Mouse (Mus musculus) bone marrow macrophage, adult 2 months (primary cell): ENCODE measurements around the gene Tmem8b. TPM values are rescaled to one million over a fixed set of nuclear protein-coding genes. Genes with fewer than 3 reads are reported as not detected.

Experiments
- H3K27ac ChIP-seq: 2 replicates; pipeline ENCODE4 v1.5.1; 2012; ENCODE audit warnings: low read depth, low read length; ENCODE audit not compliant: insufficient read depth
- H3K4me1 ChIP-seq: 2 replicates; pipeline ENCODE4 v1.6.1; 2012; ENCODE audit warnings: low read length; ENCODE audit not compliant: control insufficient read depth, insufficient read depth
- H3K4me3 ChIP-seq: 2 replicates; pipeline ENCODE4 v1.5.1; 2012; ENCODE audit warnings: mild to moderate bottlenecking, low read length, moderate library complexity; ENCODE audit not compliant: insufficient read depth
- CTCF ChIP-seq: IDR thresholded peaks from 2 replicates; pipeline ENCODE4 v1.5.1; 2012; ENCODE audit warnings: low read depth, mild to moderate bottlenecking, low read length, moderate library complexity
- POLR2A ChIP-seq: IDR thresholded peaks from 2 replicates; pipeline ENCODE4 v1.6.1; 2012; ENCODE audit warnings: mild to moderate bottlenecking, low read depth, low read length, borderline replicate concordance
- polyA plus RNA-seq: library from polyadenylated mRNA; stranded (reverse); fragments of >200 nt; gene quantifications from 2 replicates; pipeline ENCODE4 v1.2.4, GENCODE M21; 2012; ENCODE audit not compliant: missing spikeins, insufficient read depth, insufficient read length

Tmem8b gene
- polyA plus RNA-seq, 1 experiment = 2.4 TPM

GRCm38 (mm10) chr4:43711821-43712220 is 43.0 kb downstream of the Tmem8b start:
- Histone ChIP-seq H3K4me3 (no peak overlapping the region), H3K27ac (no peak overlapping the region), H3K4me1 (no peaks in the 10 kb centered on the region)
- TF ChIP-seq CTCF = peak; percentile 84
- TF ChIP-seq POLR2A = no peak

GRCm38 (mm10) chr4:43713652-43714219 is 45.0 kb downstream of the Tmem8b start:
- no peak overlapping the region for H3K4me3 ChIP-seq
- no peaks in the 10 kb centered on the region for H3K4me1 ChIP-seq
- TF ChIP-seq POLR2A (no peak), CTCF (no peak)
- H3K27ac ChIP-seq = no peak overlapping the region

GRCm38 (mm10) chr4:43720491-43721228 is 51.9 kb downstream of the Tmem8b start:
- Histone ChIP-seq H3K4me3 (no peak overlapping the region), H3K27ac (no peak overlapping the region), H3K4me1 (no peaks in the 10 kb centered on the region)
- TF ChIP-seq CTCF (no peak), POLR2A (no peak)

GRCm38 (mm10) chr4:43722191-43722590 is 53.4 kb downstream of the Tmem8b start:
- H3K27ac ChIP-seq = no peak overlapping the region
- H3K4me1 ChIP-seq = no peaks in the 10 kb centered on the region
- no peak overlapping the region for H3K4me3 ChIP-seq
- TF ChIP-seq POLR2A (no peak), CTCF (no peak)

- no peak for TF ChIP-seq POLR2A
- TF ChIP-seq CTCF = no peak
- Histone ChIP-seq H3K4me3 (no peak overlapping the region), H3K4me1 (no peaks in the 10 kb centered on the region), H3K27ac (no peak overlapping the region)
Observed at GRCm38 (mm10) chr4:43724764-43725163, 56.0 kb downstream of the Tmem8b start.

DNA sequence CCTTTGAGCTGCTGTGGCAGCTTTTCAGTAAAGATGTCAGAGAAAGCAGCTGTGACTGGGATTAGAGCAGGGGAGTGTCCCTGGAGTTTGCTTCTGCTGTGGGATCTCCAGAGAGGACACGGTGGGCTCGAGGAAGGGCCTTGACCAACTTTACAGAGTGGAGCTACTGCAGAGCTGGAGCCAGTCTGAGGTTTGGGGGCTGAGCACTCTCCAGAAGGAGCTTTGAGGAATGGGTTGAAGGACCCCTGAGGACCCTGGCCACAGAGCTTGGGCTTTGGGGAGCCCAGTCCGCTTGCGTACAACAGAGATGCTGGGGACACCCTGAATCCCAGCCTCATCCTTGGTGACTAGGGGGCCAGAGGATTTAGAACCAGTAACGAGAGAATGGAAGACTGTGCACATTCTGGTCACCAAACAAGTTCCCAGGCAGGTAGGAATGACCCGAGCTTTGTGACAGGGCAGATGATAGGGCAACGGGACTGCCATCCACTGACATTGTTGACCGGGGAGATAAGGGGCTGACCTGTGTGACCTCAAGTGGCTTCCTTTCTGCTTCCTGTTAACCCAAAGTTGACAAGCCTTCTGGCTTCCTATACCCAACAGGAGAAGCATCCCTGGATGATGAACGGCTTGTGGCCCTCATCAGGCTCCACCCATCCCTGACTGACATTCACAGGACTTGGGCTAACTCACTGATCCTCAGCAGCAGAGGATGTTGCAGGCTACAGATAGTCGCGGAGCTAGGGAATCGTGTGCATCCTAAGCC is 57.6 kb downstream of the Tmem8b start:
- H3K4me3 ChIP-seq = no peak overlapping the region
- H3K4me1 ChIP-seq = no peaks in the 10 kb centered on the region
- no peak for TF ChIP-seq CTCF
- no peak for TF ChIP-seq POLR2A
- H3K27ac ChIP-seq = no peak overlapping the region

DNA sequence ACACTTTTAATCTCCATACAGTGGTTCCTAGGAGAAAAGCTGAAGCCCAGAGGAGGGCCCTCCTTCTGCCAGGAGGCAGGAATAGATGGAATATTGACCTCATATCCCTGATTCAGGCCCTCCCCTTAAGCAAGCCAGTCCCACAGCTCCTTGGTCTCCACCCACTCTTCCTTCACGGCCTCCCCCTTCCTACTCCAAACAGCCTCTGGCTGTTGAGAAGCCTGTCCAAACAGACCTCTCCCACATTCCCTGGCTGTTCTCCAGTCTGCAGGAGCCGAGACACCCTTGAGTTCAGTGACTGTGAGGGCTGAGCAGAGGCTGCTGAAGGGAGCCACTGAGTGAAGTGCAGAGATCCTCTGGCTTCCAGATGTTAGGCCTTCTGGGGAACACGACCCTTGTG is 58.2 kb downstream of the Tmem8b start, which contains the start of gene Hrct1:
Gene Hrct1, plus strand, starts transcription at position 194 of the 400 bp plus-strand sequence.
- TF ChIP-seq POLR2A (no peak), CTCF (no peak)
- no peak within 1 kb of the TSS for H3K4me3 ChIP-seq
- H3K27ac ChIP-seq = no peak within 1 kb of the TSS
- no peaks in the 10 kb centered on the region for H3K4me1 ChIP-seq

- Histone ChIP-seq H3K4me3 (no peak overlapping the region), H3K27ac (no peak overlapping the region), H3K4me1 (no peaks in the 10 kb centered on the region)
- TF ChIP-seq POLR2A (no peak), CTCF (no peak)
Observed at GRCm38 (mm10) chr4:43727718-43728575, 59.2 kb downstream of the Tmem8b start.

DNA sequence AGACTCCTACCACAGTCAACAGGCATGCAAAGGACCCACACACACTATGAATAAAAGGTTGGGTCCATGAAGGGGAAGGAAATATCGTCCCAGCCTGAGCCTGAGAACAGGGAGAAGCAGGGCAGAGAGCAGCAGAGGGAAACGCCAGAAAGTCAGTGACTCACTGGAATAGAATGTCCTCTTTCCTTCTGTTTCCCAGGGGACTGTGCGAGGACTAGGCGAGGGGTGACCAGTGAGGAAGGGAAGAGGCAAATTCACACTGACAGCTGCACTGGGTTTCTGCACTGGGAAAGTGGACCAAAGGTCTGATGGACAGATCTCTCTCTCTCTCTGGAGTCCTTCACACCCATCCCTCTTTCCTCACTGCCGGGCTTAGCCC is 59.8 kb downstream of the Tmem8b start:
- H3K4me3 ChIP-seq = no peak overlapping the region
- no peak overlapping the region for H3K27ac ChIP-seq
- no peak for TF ChIP-seq CTCF
- no peak for TF ChIP-seq POLR2A
- no peaks in the 10 kb centered on the region for H3K4me1 ChIP-seq
